Mouse (Mus musculus): ENCODE data around the gene Fignl2.
A peak's percentile ranks its signal among the peaks of the same experiment; 100 is the strongest.
"Not testable (repeated sequence)": the region's sequence is repeated elsewhere in the genome, so short reads cannot be mapped to it uniquely, and the experiment has no call there.

Gene Fignl2

DNA sequence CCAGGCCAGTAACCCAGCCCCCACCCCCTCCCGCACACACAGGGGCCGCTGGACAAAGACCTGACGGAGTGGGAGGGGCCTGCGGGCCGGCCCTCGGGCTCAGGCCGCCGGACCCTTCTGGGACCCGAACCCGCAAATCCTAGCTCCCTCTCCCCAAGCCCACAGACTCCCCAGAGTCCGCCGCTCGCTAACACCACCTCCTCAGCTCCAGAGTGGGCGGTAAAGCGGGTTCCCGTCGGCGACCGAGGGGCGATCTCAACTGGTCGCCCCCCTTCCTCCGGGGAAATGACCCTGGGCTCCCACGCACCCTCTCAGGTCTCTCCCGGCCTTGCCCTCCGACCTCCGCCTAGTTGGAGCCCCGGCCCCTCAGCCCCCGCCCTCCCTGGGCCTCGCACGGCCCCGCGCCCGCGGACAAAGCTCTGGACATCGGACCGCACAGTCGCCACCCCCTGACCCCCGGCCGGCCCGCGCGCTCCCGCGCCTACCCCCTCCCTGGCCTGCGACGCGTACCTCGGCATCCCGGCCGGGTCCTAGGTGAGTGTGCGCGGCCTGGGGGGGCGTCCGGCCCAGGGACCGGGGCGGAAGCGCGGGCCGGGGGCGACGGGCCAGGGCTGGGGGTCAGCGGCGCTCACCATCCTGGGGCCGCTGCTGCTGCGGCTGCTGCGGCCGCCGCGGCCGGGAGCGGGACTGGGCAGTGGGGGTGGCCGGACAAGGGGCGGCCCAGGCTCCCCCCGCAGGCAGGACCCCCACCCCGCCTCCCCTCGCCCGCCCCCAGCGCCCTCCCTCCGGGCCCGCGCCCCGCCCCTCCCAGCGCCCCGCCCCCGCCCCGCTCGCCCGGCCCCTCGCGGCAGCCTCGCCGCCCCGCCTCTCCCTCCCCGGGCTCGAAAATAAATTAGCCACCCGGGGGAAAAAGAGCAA is at the start of gene Fignl2:
Fignl2 (minus strand) TSS at position 755 of the 918 bp plus-strand sequence.
- DNase-seq (ENCODE audit: low spot score in 2 of 2): no peak

GRCm38 (mm10) chr15:101126876-101127544 is 48.6 kb upstream of the Fignl2 start:
- no peak for DNase-seq (ENCODE audit: low spot score in 2 of 2)

- no peak for DNase-seq (ENCODE audit: low spot score in 2 of 2)
Measured at GRCm38 (mm10) chr15:101125561-101125960, 47.2 kb upstream of the Fignl2 start.

- DNase-seq (ENCODE audit: low spot score in 2 of 2): no peak
Measured at GRCm38 (mm10) chr15:101123202-101123601, 44.8 kb upstream of the Fignl2 start.

DNA sequence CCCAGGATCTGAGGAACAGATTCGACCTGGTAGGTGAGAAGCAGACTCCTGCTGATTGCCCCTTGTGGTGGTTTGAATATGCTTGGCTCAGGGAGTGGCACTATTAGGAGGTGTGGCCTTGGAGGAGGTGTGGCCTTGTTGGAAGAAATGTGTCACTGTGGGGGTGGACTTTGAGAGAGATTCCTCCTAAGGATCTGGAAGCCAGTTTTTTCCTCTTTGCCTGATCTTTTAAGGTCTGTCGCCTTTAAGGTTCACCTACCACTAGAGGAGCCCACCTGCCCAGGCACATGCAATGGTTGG is 43.9 kb upstream of the Fignl2 start:
- no peak for DNase-seq (ENCODE audit: low spot score in 2 of 2)

DNA sequence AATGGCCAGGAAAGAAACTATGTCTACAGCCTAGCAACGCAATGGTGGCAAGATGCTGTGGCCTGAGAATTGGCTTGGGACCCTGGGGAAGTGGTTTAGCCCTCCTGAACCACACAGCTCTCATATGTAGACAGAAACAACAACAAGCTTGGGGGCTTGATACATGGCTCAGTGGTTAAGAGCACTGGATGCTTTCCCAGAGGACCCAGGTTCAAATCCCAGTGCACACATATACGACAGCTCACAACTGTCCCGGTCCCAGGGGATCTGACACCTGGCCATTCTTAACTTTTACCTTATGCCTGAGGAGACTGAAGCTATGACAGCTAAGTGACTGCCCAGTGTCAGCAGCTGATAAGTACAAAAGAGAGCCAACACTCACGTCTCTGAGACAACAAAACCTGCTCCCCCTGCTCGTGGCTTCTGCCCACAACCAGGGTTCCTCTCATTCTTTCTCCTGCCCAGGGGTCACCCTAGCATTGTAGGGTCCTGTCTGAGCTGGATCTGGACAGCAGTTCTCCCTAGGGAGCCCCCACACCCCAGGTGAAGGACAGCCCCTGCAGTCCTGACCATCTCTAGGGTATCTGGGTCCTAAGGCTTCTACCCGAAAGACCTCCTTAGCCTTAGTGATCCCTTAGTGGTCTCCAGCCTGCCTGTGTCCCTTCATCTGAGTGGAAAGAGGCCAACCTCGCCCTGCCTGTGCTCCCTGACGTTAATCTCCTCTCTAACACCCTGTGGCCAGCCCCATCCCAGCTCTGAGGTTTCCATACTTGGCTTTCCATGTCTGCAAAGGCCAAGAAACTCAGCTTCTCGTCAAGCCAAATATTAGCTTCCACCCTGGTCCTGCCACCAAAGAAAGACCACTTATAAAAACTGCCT is 43.3 kb upstream of the Fignl2 start:
- DNase-seq (ENCODE audit: low spot score in 2 of 2): no peak

DNA sequence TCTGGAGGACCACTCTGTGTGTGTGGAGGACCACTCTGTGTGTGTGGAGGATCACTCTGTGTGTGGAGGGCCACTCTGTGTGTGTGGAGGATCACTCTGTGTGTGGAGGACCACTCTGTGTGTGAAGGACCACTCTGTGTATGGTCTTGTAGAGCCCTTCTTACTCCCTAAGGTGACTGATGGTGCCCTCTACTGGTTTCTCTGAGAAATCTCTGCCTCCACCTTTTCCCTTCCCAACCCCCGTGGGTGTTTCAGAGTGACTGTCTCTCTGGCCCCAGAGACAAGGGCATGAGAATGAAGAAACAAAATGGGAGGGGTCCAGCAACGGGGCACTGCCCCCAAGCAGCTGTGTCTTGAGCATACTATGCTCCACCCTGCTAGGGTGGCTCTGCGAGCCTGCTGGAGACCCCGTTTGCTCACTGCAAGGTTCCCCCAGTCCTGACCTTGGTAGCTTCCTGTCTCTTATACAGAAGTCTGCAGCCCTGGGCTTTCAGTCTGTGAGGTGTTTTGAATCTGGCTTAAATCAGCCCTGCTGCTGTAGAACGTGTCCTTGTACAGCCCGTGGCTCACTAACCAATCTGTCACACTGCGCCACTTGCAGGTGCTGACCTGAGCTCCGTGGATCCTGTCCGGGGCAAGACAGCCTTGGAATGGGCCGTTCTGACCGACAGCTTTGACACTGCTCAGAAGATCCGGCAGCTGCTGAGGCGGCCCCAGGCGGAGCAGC is 40.2 kb upstream of the Fignl2 start:
- DNase-seq (ENCODE audit: low spot score in 2 of 2): no peak

- no peak for DNase-seq (ENCODE audit: low spot score in 2 of 2)
Measured at GRCm38 (mm10) chr15:101115511-101116110, 37.2 kb upstream of the Fignl2 start, which contains the start of gene Ankrd33. TSS of gene Ankrd33 (plus strand) at chr15:101115755.

DNA sequence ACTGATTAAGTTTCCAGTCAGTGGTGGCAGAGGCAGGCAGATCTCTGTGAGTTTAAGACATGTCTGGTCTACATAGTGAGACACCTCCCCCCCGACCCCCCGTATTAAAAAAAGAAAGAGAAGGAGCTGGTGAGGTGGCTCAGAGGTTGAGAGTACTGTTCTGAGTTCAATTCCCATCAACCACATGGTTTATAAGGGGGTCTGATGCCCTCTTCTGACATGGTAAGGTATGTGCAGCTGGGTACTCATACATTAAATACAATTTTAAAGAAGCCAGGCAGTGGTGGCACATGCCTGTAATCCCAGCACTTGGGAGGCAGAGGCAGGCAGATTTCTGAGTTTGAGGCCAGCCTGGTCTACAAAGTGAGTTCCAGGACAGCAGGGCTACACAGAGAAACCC is 35.4 kb upstream of the Fignl2 start:
- not testable (repeated sequence) for DNase-seq (ENCODE audit: low spot score in 2 of 2)

DNA sequence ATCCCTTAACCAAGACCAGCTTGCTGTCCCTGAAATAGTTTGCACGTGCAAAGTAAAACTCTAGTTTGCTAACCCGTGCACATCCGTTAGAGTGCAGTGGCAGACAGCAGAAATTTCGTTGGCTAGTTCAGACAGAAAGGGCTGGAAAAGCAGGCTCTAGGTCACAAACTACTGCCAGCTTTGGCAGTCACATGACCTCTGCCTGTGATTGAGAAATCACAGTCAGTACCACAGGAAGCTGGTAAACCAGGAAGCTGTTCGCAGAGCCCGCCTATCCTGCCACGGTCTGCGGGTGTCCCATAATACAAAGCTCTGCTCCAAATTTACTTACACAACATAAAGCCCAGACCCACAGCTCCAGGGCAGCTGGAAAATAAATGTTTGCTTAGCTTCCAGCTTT is 34.8 kb upstream of the Fignl2 start:
- DNase-seq (ENCODE audit: low spot score in 2 of 2): no peak

GRCm38 (mm10) chr15:101107906-101108671 is 29.7 kb upstream of the Fignl2 start:
- DNase-seq (ENCODE audit: low spot score in 2 of 2): no peak

- no peak for DNase-seq (ENCODE audit: low spot score in 2 of 2)
Measured at GRCm38 (mm10) chr15:101106011-101106410, 27.6 kb upstream of the Fignl2 start.

DNA sequence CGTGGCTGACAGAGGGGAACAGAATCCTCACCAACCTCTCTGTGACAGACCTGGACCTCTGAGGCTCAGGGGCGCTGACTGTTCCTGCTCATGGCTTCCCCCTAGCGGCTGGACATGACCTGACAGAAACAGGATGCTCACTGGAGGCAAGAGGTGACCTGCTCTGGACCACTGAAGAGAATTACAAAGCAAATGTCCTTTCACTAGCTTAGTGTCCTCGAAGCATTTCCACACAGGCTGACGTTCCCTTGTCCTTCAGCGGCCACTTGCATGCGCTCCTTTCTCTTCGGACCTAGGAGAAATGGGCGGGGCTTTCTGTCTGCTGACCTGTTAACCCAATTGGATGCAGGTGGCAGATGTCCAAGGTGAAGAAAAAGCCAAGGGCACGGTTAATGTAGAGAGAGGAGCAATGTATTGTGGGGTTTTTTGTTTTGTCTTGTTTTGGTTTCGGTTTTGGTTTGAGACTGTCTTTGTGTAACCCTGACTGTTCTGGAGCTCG is 27.2 kb upstream of the Fignl2 start:
- peak in 1 of 2 experiments; percentile 66 for DNase-seq (ENCODE audit: low spot score in 2 of 2)

- no peak for DNase-seq (ENCODE audit: low spot score in 2 of 2)
Measured at GRCm38 (mm10) chr15:101103605-101104304, 25.4 kb upstream of the Fignl2 start.

GRCm38 (mm10) chr15:101100996-101101395 is 22.6 kb upstream of the Fignl2 start:
- DNase-seq (ENCODE audit: low spot score in 2 of 2): no peak

- DNase-seq (ENCODE audit: low spot score in 2 of 2): no peak
Measured at GRCm38 (mm10) chr15:101097985-101098651, 19.8 kb upstream of the Fignl2 start.

GRCm38 (mm10) chr15:101095392-101095791 is 17.0 kb upstream of the Fignl2 start:
- no peak for DNase-seq (ENCODE audit: low spot score in 2 of 2)

DNA sequence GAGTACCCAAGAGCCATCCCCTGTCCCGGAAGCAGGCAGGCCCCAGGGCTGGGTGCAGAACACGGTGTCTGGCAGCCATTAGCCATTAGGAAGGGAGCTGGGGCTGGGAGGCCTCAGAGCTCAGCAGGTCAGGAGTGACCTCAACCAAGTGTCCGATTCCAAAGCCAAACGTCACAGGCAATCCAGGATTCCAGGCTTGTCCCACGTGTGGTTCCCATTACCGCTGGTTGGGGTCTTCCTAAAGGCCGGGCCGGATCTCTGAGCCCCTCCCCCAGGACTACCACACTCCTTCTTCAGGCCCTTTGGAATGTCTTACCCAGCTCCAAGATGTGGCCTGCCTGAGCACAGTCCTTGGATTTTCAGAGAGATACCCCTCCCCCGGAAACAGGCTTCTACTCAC is 16.6 kb upstream of the Fignl2 start:
- no peak for DNase-seq (ENCODE audit: low spot score in 2 of 2)

GRCm38 (mm10) chr15:101093988-101094387 is 15.6 kb upstream of the Fignl2 start:
- DNase-seq (ENCODE audit: low spot score in 2 of 2): no peak

Data from frontal cortex, postnatal 14 days (tissue).